Mouse (Mus musculus) brown adipose tissue, adult 24 weeks (tissue): ENCODE measurements around the gene Mapk14. TPM values are rescaled to one million over a fixed set of nuclear protein-coding genes. Genes with fewer than 3 reads are reported as not detected.

Source experiments
- H3K27ac ChIP-seq: fragments of 200-500 bp; replicated peaks from 2 replicates; pipeline ENCODE4 v1.5.1; 2012; ENCODE audit warnings: low read depth, mild to moderate bottlenecking, low read length
- H3K4me1 ChIP-seq: fragments of 200-500 bp; 2 replicates; pipeline ENCODE4 v1.6.1; 2012; ENCODE audit warnings: low read length, mixed read lengths; ENCODE audit not compliant: control insufficient read depth, insufficient read depth, insufficient read length
- H3K4me3 ChIP-seq: fragments of 200-500 bp; 2 replicates; pipeline ENCODE4 v1.5.1; 2012; ENCODE audit warnings: low read depth, mild to moderate bottlenecking, low read length, moderate library complexity; ENCODE audit not compliant: insufficient read depth
- polyA plus RNA-seq: library from polyadenylated mRNA; stranded (reverse); fragments of >200 nt; gene quantifications from 2 replicates; pipeline ENCODE4 v1.2.4, GENCODE M21; 2012; ENCODE audit not compliant: missing spikeins, insufficient read depth, insufficient read length

The Mapk14 gene
- polyA plus RNA-seq, 1 experiment: 39.5 TPM

- H3K27ac ChIP-seq: peak overlapping the region; percentile 62
- H3K4me3 ChIP-seq: peak overlapping the region; percentile 98
- peaks cover 23% of the 10 kb centered on the region for H3K4me1 ChIP-seq
Observed at GRCm38 (mm10) chr17:28692341-28692710, 1.2 kb downstream of the Mapk14 start.

DNA sequence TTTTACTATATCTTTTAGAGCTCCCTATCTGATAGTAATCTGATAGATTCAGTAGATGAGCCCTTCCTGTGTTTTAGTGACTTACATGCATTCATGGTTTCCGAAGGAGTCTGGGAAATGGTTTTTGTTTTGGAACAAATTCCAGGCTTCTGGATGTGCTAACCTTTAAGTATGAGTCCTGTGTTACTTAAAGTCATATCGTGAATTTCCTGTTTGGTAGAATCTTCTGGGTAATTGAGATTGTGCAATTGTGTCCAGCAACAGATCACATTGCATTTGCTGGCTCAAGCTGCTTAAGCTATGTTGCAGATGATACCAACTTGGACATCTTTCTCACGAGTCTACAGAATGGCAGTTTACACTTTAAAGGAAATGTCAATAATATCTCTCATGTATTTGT, 2.0 kb downstream of the Mapk14 start:
- no peak overlapping the region for H3K27ac ChIP-seq
- peaks cover 31% of the 10 kb centered on the region for H3K4me1 ChIP-seq

DNA sequence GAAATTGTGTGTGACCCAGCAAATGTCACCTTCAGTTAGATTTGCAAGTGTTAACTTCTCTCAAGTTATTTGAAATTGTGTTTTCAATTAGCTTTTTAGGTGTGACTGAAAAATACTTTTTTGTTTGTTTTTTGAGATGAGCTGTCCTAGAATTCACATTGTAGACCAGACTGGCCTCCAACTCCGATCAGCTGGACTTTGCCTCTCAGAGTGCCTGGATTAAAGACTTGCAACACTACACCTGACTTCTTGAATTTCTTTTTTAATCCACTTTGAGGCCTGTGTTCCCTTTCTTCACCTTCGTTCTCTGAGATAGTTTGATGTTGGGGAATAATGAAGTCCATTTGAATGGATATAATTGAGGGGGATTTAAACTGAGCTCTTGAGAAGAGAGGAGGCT, 2.9 kb downstream of the Mapk14 start:
- peaks cover 36% of the 10 kb centered on the region for H3K4me1 ChIP-seq
- no peak overlapping the region for H3K4me3 ChIP-seq
- peak overlapping the region; percentile 17; the same call in 1 of the 2 replicates for H3K27ac ChIP-seq

More for the DNA sequence above, 2.0 kb downstream of the Mapk14 start:
- H3K4me3 ChIP-seq: peak overlapping the region; percentile 98

DNA sequence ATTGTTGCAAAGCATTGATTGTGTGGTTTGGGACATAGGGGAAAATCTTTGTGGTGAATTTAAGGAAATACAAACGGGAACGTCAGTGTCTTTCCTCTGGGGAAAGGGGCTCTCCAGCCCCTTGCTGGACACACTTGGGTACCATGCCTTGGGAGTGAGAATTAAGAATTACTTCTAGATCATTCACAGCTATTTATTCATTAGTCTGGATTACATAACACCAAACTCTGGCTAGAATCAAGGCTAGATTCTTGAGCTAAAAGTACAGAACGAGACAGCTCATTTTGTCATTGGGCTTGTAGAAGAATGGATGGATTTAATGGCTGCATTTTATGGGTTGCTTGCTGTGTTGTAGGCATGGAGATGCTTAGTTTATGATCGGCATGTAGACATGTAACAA, 3.7 kb downstream of the Mapk14 start:
- no peak overlapping the region for H3K4me3 ChIP-seq
- peaks cover 37% of the 10 kb centered on the region for H3K4me1 ChIP-seq
- no peak overlapping the region; the same call in 1 of the 2 replicates for H3K27ac ChIP-seq

DNA sequence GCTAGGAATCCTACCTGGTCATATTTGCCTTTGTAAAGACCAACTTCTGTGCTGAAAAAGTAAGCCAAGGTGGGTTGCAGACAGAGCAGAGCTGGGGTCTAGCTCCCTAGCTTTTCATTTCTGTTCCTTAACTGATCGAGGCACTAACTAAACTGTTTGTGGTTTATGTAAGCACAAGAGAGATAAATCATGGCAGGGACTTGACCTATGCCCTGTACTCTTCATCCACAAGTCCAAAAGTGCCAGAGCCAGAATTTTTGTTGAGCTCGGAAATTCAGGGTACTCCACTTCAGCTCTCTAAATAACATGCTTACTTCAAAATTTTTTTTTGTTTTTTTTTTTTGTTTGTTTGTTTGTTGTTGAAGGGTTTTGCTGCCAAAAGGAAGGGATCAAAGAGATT, 5.5 kb downstream of the Mapk14 start:
- Histone ChIP-seq H3K4me1 (peaks cover 39% of the 10 kb centered on the region), H3K4me3 (no peak overlapping the region), H3K27ac (peak overlapping the region; percentile 33; the same call in 1 of the 2 replicates)

DNA sequence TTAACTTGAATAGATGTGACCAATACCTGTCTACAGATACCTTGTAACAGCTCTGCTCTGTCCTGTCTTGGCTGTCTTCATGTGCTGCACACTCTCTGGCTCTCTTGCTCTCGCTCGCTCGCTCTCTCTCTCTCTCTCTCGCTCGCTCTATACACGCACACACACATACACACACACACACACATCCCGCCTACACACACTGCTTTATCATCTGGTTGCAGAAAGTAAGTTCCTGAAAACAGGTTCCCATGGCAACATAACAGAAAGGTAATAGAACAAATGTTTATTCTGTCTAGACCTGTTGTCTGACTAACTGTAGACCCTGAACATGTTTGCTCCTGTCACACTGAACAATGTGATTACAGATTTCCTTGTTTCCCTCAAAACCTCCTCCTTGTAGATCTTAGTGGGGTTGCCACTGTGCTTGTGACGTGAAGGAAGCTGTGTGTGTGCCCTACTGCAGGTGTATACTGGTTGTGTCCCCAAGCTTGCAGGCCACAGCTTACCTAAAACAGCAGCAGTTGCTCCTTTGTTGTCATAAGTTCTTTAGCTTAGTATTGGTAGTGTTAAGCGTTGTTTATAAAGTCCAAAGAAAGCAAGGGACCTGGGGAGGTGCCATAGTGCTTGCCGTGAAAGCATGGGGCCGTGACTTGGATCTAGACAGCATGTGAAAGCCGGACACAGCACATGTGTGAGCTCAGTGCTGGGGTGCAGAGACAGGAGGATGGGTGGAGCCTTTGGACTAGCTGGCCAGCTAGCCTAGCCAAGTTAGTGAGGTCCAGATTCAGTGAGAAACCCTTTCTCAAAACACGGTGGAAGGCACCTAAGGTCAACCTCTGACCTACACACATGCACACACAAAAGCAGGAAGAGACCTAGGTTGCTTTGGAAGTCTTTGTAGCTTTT, 6.4 kb downstream of the Mapk14 start:
- Histone ChIP-seq H3K4me3 (peak overlapping the region; percentile 8; the same call in 1 of the 2 replicates), H3K27ac (peak overlapping the region; percentile 68)

DNA sequence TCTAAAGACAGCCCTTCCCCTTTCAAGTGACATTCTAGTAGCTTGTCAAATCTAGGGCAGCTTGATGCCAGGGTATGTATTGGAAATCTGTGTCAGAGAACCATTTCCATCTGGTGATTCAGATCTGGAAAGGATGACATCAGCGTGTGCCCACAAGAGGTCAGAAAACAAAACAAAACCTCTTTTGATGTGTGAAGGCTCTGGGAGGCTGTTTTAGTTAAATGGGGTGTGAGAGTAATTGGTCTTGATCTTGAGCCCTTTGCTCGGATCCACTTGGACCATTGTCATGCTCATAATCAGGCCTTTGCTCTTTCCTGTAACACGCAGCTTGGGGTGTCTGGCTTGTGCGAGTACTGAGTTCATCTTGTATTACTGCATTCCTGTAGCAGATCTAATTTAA, 7.1 kb downstream of the Mapk14 start:
- H3K4me3 ChIP-seq: no peak overlapping the region
- H3K4me1 ChIP-seq: peaks cover 47% of the 10 kb centered on the region
- peak overlapping the region; percentile 79 for H3K27ac ChIP-seq

More for the DNA sequence above, 6.4 kb downstream of the Mapk14 start:
- peaks cover 44% of the 10 kb centered on the region for H3K4me1 ChIP-seq

- no peak overlapping the region; the same call in 1 of the 2 replicates for H3K27ac ChIP-seq
- H3K4me3 ChIP-seq: no peak overlapping the region
- H3K4me1 ChIP-seq: peaks cover 44% of the 10 kb centered on the region
Observed at GRCm38 (mm10) chr17:28698672-28699071, 7.5 kb downstream of the Mapk14 start.

DNA sequence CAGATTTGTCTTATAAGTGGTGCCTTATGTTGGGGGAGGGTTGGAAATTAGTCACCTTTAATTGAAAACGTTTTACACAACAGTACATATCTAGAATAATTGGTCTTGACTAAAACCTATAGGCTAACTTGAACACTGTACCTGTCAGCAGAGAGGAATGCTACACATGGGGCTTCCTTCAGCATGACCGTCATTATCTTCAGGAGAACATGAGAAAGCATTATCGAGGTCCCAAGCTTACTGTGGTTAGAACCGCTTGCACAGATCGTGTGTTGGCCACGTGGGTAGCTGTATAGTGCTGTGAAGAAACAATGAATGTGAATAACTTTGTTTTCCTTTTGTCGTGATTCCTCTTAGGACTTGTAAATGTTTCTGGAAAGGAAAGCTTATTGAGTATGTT, 8.7 kb downstream of the Mapk14 start:
- H3K4me3 ChIP-seq: no peak overlapping the region
- H3K4me1 ChIP-seq: peaks cover 40% of the 10 kb centered on the region
- H3K27ac ChIP-seq: no peak overlapping the region

- Histone ChIP-seq H3K4me3 (no peak overlapping the region), H3K27ac (no peak overlapping the region), H3K4me1 (peaks cover 33% of the 10 kb centered on the region)
Observed at GRCm38 (mm10) chr17:28701171-28701570, 10.0 kb downstream of the Mapk14 start.

GRCm38 (mm10) chr17:28701737-28702136, 10.6 kb downstream of the Mapk14 start:
- Histone ChIP-seq H3K4me1 (peaks cover 28% of the 10 kb centered on the region), H3K4me3 (no peak overlapping the region), H3K27ac (no peak overlapping the region)

DNA sequence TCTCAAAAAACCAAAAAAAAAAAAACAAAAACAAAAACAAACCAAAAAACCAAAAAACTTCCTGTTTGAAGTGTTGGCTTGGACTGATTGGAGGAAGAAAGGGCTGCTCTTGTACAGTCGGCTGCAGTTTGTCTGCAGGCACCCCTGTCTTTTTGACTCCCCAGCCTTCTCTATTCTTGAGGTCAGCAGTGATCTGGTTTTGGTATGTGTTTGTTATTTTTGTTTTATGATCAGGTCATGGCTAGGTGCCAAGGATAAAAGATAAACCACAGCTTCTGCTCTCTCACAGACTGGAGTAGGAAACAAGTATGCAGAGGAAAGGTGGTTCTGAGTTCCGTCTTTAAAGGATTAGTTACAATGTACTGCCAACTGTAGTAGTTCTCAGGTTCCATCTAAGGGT, 11.5 kb downstream of the Mapk14 start:
- H3K4me1 ChIP-seq: peaks cover 22% of the 10 kb centered on the region
- peak overlapping the region; percentile 41; the same call in 1 of the 2 replicates for H3K27ac ChIP-seq
- H3K4me3 ChIP-seq: no peak overlapping the region

DNA sequence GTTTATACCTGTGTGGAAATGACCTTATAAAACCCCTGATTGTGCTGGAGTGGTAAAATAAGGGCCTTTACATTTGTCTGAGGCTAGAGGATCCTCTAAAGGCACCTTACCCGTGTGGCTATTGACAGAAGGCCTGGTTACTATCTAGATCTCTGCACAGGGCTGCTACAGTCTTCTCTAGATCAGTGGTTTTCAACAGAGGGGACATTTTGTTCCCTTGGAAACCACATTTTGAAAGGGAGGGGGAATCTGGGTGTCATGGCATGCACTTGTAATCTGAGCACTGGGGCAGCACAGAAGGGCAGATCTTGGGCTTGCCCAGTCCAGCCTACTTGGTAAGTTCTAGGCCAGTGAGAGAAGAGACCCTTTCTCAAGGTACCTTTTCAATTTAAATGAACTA, 15.6 kb downstream of the Mapk14 start:
- H3K4me3 ChIP-seq: no peak overlapping the region
- peaks cover 21% of the 10 kb centered on the region for H3K4me1 ChIP-seq
- no peak overlapping the region for H3K27ac ChIP-seq

- H3K27ac ChIP-seq: no peak overlapping the region
- H3K4me3 ChIP-seq: no peak overlapping the region
- H3K4me1 ChIP-seq: peaks cover 22% of the 10 kb centered on the region
Observed at GRCm38 (mm10) chr17:28707136-28707627, 16.1 kb downstream of the Mapk14 start.

GRCm38 (mm10) chr17:28707816-28708215, 16.7 kb downstream of the Mapk14 start:
- H3K27ac ChIP-seq: no peak overlapping the region
- peaks cover 22% of the 10 kb centered on the region for H3K4me1 ChIP-seq
- no peak overlapping the region for H3K4me3 ChIP-seq

DNA sequence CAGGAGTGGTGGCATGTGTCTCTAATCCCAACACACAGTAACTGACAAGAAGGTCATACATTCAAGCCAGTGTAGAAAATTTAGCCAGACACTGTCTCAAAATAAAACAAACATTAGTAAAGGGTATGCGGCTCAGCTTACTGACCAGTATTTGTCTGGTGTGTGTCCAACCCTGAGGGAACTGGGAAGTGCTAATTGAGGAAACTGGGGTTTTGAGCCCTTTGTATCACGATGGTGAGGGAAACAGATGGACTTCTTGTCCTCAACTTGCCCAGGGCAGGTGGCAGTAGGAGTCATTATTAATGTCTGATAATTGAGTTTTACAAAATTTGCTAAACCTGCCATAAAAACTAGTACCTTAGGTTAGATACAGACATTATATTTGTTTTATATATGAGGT, 17.9 kb downstream of the Mapk14 start:
- Histone ChIP-seq H3K4me3 (no peak overlapping the region), H3K4me1 (peaks cover 22% of the 10 kb centered on the region)

More for the DNA sequence above, 17.9 kb downstream of the Mapk14 start:
- H3K27ac ChIP-seq: no peak overlapping the region
